Comparison of ENCODE assay signal across 20 mouse cellular contexts in the genomic region with DNA sequence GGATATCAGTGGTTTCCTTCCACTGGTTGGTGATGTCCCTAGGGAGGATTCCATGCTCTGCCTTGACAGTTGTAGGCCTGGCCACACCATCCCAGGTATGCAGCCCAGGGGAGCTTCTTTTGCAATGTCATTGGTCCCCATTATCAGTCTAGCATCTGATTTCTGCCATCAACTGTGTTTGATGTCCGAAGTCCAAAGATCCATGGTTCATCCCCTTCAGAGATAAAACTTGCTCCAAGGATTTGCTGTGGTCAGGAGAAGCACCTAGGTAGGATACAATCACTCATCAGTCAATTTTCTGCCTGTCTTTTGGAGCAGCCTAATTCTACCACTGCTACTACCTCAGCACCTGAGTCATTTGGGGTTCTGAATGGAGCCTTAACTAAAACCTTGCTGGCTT. TPM values are rescaled to one million over a fixed set of nuclear protein-coding genes. Genes with fewer than 3 reads are reported as not detected.
DNase-seq lines count a peak whose midpoint lies in the region; ATAC-seq and TF ChIP-seq lines count a peak whose summit lies in the region.
"Had no signal": no experiment of that assay in that cellular context is flagged by ENCODE, and none has a peak within 500 bp of the region (broad histone marks: within the 10 kb centered on the region; RNA-seq: fewer than 3 reads in every experiment).

No protein-coding gene starts in this region.

- H3K27me3 ChIP-seq in intestine, postnatal 0 days (replicated peaks; ENCODE audit: control insufficient read depth, insufficient read depth, low read length) = 0 out of 2 replicates have a peak, but pooled peaks cover 3% of the 10 kb centered on the region
- no peaks in the 10 kb centered on the region for H3K27me3 ChIP-seq in intestine, embryonic 16.5 days (replicated peaks; ENCODE audit: control insufficient read depth, insufficient read depth, low read length)
- no peaks in the 10 kb centered on the region for H3K27me3 ChIP-seq in small intestine, adult 2 months (ENCODE audit: control insufficient read depth, insufficient read depth, low read length)
- H3K27me3 ChIP-seq: embryonic facial prominence, embryonic 12.5 days; forebrain, embryonic 13.5 days; forebrain, embryonic 15.5 days had no signal

- no peaks in the 10 kb centered on the region for H3K4me1 ChIP-seq in intestine, postnatal 0 days (replicated peaks; ENCODE audit: control insufficient read depth, insufficient read depth, low read length)
- no peaks in the 10 kb centered on the region for H3K4me1 ChIP-seq in intestine, embryonic 16.5 days (ENCODE audit: control insufficient read depth, insufficient read depth, low read length)
- no peaks in the 10 kb centered on the region for H3K4me1 ChIP-seq in small intestine, adult 2 months (ENCODE audit: control insufficient read depth, insufficient read depth, insufficient read length, low read length)
- H3K4me1 ChIP-seq: embryonic facial prominence, embryonic 10.5 days; embryonic facial prominence, embryonic 12.5 days; forebrain, embryonic 13.5 days; forebrain, embryonic 15.5 days had no signal

- 75% methylated on average over 1 of the region's 1 CpGs for WGBS in intestine, postnatal 0 days
- WGBS in intestine, embryonic 16.5 days = 84% methylated on average over 1 of the region's 1 CpGs
- 60% methylated on average over 1 of the region's 1 CpGs for WGBS in small intestine, adult 2 months

- no peaks in the 10 kb centered on the region for H3K36me3 ChIP-seq in intestine, postnatal 0 days (ENCODE audit: control insufficient read depth, insufficient read depth)
- no peaks in the 10 kb centered on the region for H3K36me3 ChIP-seq in intestine, embryonic 16.5 days (ENCODE audit: control insufficient read depth, insufficient read depth, low read length)
- H3K36me3 ChIP-seq in small intestine, adult 2 months (ENCODE audit: control insufficient read depth, insufficient read depth, low read length) = no peaks in the 10 kb centered on the region
- H3K36me3 ChIP-seq: embryonic facial prominence, embryonic 10.5 days; embryonic facial prominence, embryonic 12.5 days; forebrain, embryonic 15.5 days had no signal

- H3K9me3 ChIP-seq in intestine, postnatal 0 days (ENCODE audit: control insufficient read depth) = no peaks in the 10 kb centered on the region
- H3K9me3 ChIP-seq in intestine, embryonic 16.5 days (ENCODE audit: control insufficient read depth, low read length) = no peaks in the 10 kb centered on the region; the same call in 1 of the 2 replicates
- H3K9me3 ChIP-seq: embryonic facial prominence, embryonic 10.5 days; embryonic facial prominence, embryonic 12.5 days; forebrain, embryonic 13.5 days; forebrain, embryonic 15.5 days had no signal

- no peak for TF ChIP-seq CTCF in intestine, postnatal 0 days (IDR thresholded peaks at IDR 0.05; ENCODE audit: low read depth)
- TF ChIP-seq CTCF in small intestine, adult 2 months (IDR thresholded peaks at IDR 0.05; ENCODE audit: extremely low read depth, insufficient read length, insufficient replicate concordance, low read depth, low read length) = no peak

- peak; percentile 51; the same call in 1 of the 2 replicates for ATAC-seq in intestine, postnatal 0 days
- no peak for ATAC-seq in intestine, embryonic 16.5 days
- ATAC-seq: forebrain, embryonic 13.5 days; forebrain, embryonic 15.5 days; forebrain, postnatal 0 days had no signal

- DNase-seq in yolk sac, embryonic 10.5 days (ENCODE audit: low spot score) = peak; percentile 73
- no peak for DNase-seq in embryo, embryonic 9.5 days (ENCODE audit: extremely low spot score)
- DNase-seq: adrenal gland, adult 2 months; adrenal gland, postnatal 10 days; adrenal gland, postnatal 25 days; cerebellum, adult 11 months; cerebellum, adult 18-20 months; cerebellum, adult 8-10 months; cerebellum, adult 9-11 months; cerebellum, postnatal 14 days; cerebellum, postnatal 36 days; embryo, embryonic 11 days; forebrain, postnatal 0 days had no signal

- H3K4me2 ChIP-seq in intestine, postnatal 0 days (replicated peaks; ENCODE audit: low read depth) = no peak overlapping the region
- no peak overlapping the region for H3K4me2 ChIP-seq in intestine, embryonic 16.5 days (ENCODE audit: low read depth, low read length)
- H3K4me2 ChIP-seq: embryonic facial prominence, embryonic 12.5 days; forebrain, embryonic 13.5 days; forebrain, embryonic 15.5 days had no signal

- no peak overlapping the region for H3K4me3 ChIP-seq in intestine, postnatal 0 days (ENCODE audit: low read depth, low read length)
- H3K4me3 ChIP-seq in intestine, embryonic 16.5 days (ENCODE audit: low read length) = no peak overlapping the region
- H3K4me3 ChIP-seq in small intestine, adult 2 months (ENCODE audit: low read depth, low read length) = no peak overlapping the region
- H3K4me3 ChIP-seq: embryonic facial prominence, embryonic 10.5 days; embryonic facial prominence, embryonic 12.5 days; forebrain, embryonic 13.5 days; forebrain, embryonic 15.5 days had no signal

- H3K9ac ChIP-seq in intestine, postnatal 0 days (ENCODE audit: low read depth, low read length) = no peak overlapping the region
- no peak overlapping the region for H3K9ac ChIP-seq in intestine, embryonic 16.5 days (ENCODE audit: low read depth, low read length)
- H3K9ac ChIP-seq: embryonic facial prominence, embryonic 12.5 days; forebrain, embryonic 13.5 days; forebrain, embryonic 15.5 days; forebrain, postnatal 0 days had no signal

- TF ChIP-seq POLR2A in small intestine, adult 2 months (IDR thresholded peaks at IDR 0.05; ENCODE audit: low read depth, low read length) = no peak

- no peak overlapping the region for H3K27ac ChIP-seq in intestine, postnatal 0 days (ENCODE audit: low read depth, low read length)
- no peak overlapping the region for H3K27ac ChIP-seq in intestine, embryonic 16.5 days (ENCODE audit: low read length)
- H3K27ac ChIP-seq in small intestine, adult 2 months (ENCODE audit: insufficient read depth, low read depth, low read length) = 0 out of 2 replicates have a peak overlapping the region, but pooled peaks have one; percentile 47
- H3K27ac ChIP-seq: embryonic facial prominence, embryonic 10.5 days; embryonic facial prominence, embryonic 12.5 days; forebrain, embryonic 13.5 days; forebrain, embryonic 15.5 days had no signal

RNA-seq across cellular contexts. Expression of a gene that starts 15.1 kb away (rescaled TPM):
- polyA plus RNA-seq in intestine, postnatal 0 days (2015; fragmentation: Nextera tagmentation; extraction: Ambion mirVana) = 31.3 and 33.4 TPM in 2 replicates
- 36.5 and 39.3 TPM in 2 replicates for polyA plus RNA-seq in intestine, embryonic 16.5 days (2015; fragmentation: Nextera tagmentation; extraction: Ambion mirVana)
- 0.44 and 0.81 TPM in 2 replicates for polyA plus RNA-seq in small intestine, adult 2 months (2012; rRNA removed)

Comparison
In these comparisons a context has a peak if more than half of its experiments do, and no peak if none do; other contexts are left out.
1. RNA of a gene that starts 15.1 kb away (polyA plus RNA-seq): 36.5 to 39.3 TPM in intestine, embryonic 16.5 days and 31.3 to 33.4 TPM in intestine, postnatal 0 days; 0.44 to 0.81 TPM in small intestine, adult 2 months; every median in the first group is over 10 times any median in the second.